Mouse (Mus musculus) thymus, adult 2 months (tissue): Measurements from ENCODE around the gene Osbpl3. TPM values are rescaled to one million over a fixed set of nuclear protein-coding genes. Genes with fewer than 3 reads are reported as not detected.

Experiments
- DNase-seq: peaks from one replicate; pipeline ENCODE4 v3.0.0; 2021
- H3K27ac ChIP-seq: fragments of 200-500 bp; 2 replicates; pipeline ENCODE4 v1.5.1; 2012; ENCODE audit warnings: low read length, control low read depth; ENCODE audit not compliant: control insufficient read depth, insufficient read depth
- H3K27me3 ChIP-seq: fragments of 200-500 bp; 2 replicates; pipeline ENCODE4 v1.6.1; 2012; ENCODE audit warnings: mild to moderate bottlenecking, low read length, moderate library complexity, mixed read lengths; ENCODE audit not compliant: control insufficient read depth, insufficient read depth
- H3K36me3 ChIP-seq: fragments of 200-500 bp; 2 replicates; pipeline ENCODE4 v1.6.1; 2012; ENCODE audit warnings: mild to moderate bottlenecking, low read length, moderate library complexity; ENCODE audit not compliant: control insufficient read depth, insufficient read depth
- H3K4me1 ChIP-seq: fragments of 200-500 bp; replicated peaks from 2 replicates; pipeline ENCODE4 v1.6.1; 2012; ENCODE audit warnings: low read length; ENCODE audit not compliant: control insufficient read depth, insufficient read depth
- H3K4me3 ChIP-seq: fragments of 200-500 bp; 2 replicates; pipeline ENCODE4 v1.5.1; 2012; ENCODE audit warnings: mild to moderate bottlenecking, low read length, control low read depth, moderate library complexity; ENCODE audit not compliant: control insufficient read depth, insufficient read depth
- CTCF ChIP-seq: fragments of 200-500 bp; IDR thresholded peaks from 2 replicates; pipeline ENCODE4 v1.5.1; 2012; ENCODE audit warnings: mild to moderate bottlenecking, control low read depth, low read length, moderate library complexity, borderline replicate concordance; ENCODE audit not compliant: control insufficient read depth, poor library complexity, insufficient read depth; ENCODE audit errors: extremely low read depth
- POLR2A ChIP-seq: fragments of 200-500 bp; IDR thresholded peaks from 2 replicates; pipeline ENCODE4 v1.6.1; 2012; ENCODE audit warnings: mild to moderate bottlenecking, low read length, control low read depth, moderate library complexity; ENCODE audit not compliant: control insufficient read depth, poor library complexity, insufficient read depth; ENCODE audit errors: extremely low read depth
- WGBS: fragments of 180-500 bp; shearing (Covaris S2); methylation state at CpG from one replicate; pipeline ENCODE4 v1.1.7; 2018; 5-methylcytosine and 5-hydroxymethylcytosine counted together
- polyA plus RNA-seq: library from polyadenylated mRNA; depleted of rRNA; stranded (reverse); fragments of >200 nt; gene quantifications from 2 replicates; pipeline ENCODE4 v1.2.3, GENCODE M21; 2012

The Osbpl3 gene
- polyA plus RNA-seq, 1 experiment = 6.7 TPM

GRCm38 (mm10) chr6:50424271-50424670, 31.7 kb downstream of the Osbpl3 start:
- no peak for DNase-seq
- Histone ChIP-seq H3K27me3 (no peaks in the 10 kb centered on the region), H3K4me1 (no peaks in the 10 kb centered on the region), H3K4me3 (no peak overlapping the region), H3K36me3 (no peaks in the 10 kb centered on the region), H3K27ac (no peak overlapping the region)
- 96% methylated on average over 4 of the region's 4 CpGs for WGBS
- TF ChIP-seq POLR2A (no peak), CTCF (no peak)

GRCm38 (mm10) chr6:50420413-50420812, 35.6 kb downstream of the Osbpl3 start:
- TF ChIP-seq CTCF (no peak), POLR2A (no peak)
- no peak overlapping the region for H3K27ac ChIP-seq
- WGBS = 94% methylated on average over 2 of the region's 2 CpGs
- no peak for DNase-seq
- H3K4me1 ChIP-seq = peaks cover 9% of the 10 kb centered on the region
- no peaks in the 10 kb centered on the region for H3K36me3 ChIP-seq
- no peak overlapping the region for H3K4me3 ChIP-seq
- no peaks in the 10 kb centered on the region for H3K27me3 ChIP-seq

DNA sequence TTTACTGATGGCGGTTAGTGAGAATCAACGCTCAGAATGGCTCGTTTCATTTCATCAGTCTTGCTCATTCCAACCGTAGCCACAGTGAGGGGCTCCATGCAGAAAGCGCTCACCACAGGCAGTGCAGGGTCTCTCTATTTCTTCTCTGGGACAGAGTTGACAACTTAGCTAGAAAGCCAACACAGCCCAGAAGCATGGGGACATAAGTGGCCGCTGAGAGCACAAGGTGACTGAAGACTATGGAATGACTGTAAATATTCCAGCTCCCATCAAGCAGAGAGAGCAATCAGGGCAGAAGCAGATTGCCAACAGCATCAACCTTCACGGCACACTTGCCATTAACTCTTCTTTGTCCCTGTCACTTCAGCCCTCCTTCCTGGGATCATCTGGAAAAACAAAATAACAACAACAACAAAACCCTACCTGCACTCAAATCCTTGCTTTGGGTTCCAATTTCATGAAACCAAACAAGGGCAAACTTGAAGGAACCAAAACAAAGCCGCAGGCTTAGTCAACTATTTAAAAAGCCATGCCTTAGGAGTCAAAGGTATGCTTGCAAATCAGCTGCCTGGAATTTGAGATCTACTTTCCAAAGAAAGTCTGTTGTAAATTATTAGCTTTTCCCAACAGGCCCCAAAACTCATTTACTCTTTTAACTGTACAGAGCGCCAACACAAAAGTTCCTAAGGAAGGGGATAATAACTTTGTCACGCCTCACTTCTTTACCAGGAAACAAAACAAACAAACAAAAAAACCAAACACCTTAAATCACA, 36.3 kb downstream of the Osbpl3 start:
- no peak overlapping the region for H3K27ac ChIP-seq
- H3K27me3 ChIP-seq = no peaks in the 10 kb centered on the region
- no peak overlapping the region for H3K4me3 ChIP-seq
- no peak for TF ChIP-seq CTCF
- no peak for TF ChIP-seq POLR2A
- no peak for DNase-seq
- 95% methylated on average over 10 of the region's 10 CpGs for WGBS
- H3K4me1 ChIP-seq = peaks cover 9% of the 10 kb centered on the region
- H3K36me3 ChIP-seq = no peaks in the 10 kb centered on the region

GRCm38 (mm10) chr6:50418951-50419350, 37.0 kb downstream of the Osbpl3 start:
- H3K27me3 ChIP-seq = no peaks in the 10 kb centered on the region
- H3K36me3 ChIP-seq = no peaks in the 10 kb centered on the region
- no peak overlapping the region for H3K27ac ChIP-seq
- DNase-seq = no peak
- TF ChIP-seq CTCF (no peak), POLR2A (no peak)
- H3K4me3 ChIP-seq = no peak overlapping the region
- WGBS = 81% methylated on average over 4 of the region's 4 CpGs
- H3K4me1 ChIP-seq = peaks cover 9% of the 10 kb centered on the region

DNA sequence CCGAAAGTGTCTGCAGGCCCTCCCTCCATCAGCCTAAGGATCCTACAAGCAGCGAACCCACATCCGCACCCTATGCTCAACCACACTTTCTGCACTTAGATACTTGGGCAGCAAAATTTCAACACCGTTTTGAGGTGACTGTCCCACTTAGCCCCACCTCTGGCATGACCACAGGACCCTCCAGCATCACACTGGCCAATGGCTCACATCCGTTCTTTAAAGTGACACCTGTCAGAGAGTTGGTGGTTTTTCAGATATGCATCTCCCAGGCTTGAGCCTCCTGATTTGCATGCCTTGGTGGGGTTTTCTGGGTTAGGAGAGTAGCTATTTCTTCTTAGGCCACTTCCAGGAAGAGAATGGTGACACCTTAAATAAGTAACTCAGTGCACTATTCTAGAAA, 39.1 kb downstream of the Osbpl3 start:
- DNase-seq = peak; percentile 53
- TF ChIP-seq POLR2A (no peak), CTCF (no peak)
- 14% methylated on average over 5 of the region's 5 CpGs for WGBS
- no peak overlapping the region for H3K27ac ChIP-seq
- no peaks in the 10 kb centered on the region for H3K36me3 ChIP-seq
- peaks cover 9% of the 10 kb centered on the region for H3K4me1 ChIP-seq
- H3K27me3 ChIP-seq = no peaks in the 10 kb centered on the region
- H3K4me3 ChIP-seq = no peak overlapping the region

DNA sequence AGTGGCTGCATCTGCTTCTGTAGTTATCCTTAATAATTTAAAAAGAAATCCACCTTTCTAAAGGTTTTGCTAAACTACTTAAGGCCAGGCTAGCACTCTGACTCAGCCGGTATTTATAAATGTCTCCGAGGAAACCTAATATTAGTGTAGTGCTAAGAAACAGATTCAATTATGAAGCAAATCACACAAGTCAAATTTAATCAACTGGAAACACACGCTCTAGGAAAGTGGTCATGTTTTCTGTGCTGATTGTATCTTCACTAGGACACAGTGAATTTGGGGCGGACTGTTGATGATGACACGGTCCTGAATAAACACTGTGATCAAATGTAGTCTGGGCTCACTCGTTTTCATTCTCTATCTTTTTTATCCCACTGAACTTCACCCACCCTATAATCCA, 40.6 kb downstream of the Osbpl3 start:
- no peak for DNase-seq
- no peak for TF ChIP-seq CTCF
- no peak for TF ChIP-seq POLR2A
- peaks cover 9% of the 10 kb centered on the region for H3K4me1 ChIP-seq
- H3K27ac ChIP-seq = no peak overlapping the region
- no peaks in the 10 kb centered on the region for H3K27me3 ChIP-seq
- H3K4me3 ChIP-seq = no peak overlapping the region
- no peaks in the 10 kb centered on the region for H3K36me3 ChIP-seq
- 94% methylated on average over 6 of the region's 6 CpGs for WGBS

DNA sequence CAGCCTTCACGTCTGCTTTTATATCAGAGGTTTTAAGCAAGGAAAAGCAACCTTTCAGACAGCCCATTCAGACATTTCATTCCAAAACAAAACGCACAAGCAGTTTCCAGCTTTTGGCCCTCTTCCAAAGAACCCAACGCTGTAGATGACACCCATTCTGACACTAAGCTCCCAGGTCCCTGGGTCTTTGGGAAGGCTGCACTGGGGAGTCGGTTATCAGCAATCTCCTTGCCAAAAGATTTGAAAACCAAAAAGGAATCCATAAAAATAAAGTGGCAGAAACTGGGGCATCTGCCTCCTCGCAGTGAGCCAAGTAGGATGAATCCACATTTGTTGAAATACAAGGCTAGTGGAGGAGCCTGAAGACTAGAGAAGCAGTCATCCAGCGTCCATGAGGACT, 41.5 kb downstream of the Osbpl3 start:
- H3K36me3 ChIP-seq = no peaks in the 10 kb centered on the region
- TF ChIP-seq CTCF (no peak), POLR2A (no peak)
- H3K27me3 ChIP-seq = no peaks in the 10 kb centered on the region
- no peak overlapping the region for H3K4me3 ChIP-seq
- H3K4me1 ChIP-seq = peaks cover 9% of the 10 kb centered on the region
- WGBS = 91% methylated on average over 6 of the region's 6 CpGs
- H3K27ac ChIP-seq = no peak overlapping the region
- no peak for DNase-seq
